Mouse (Mus musculus) cerebellum, adult 2 months (tissue): ENCODE data around the gene Six2.

Experiments
- CTCF ChIP-seq: fragments of 200-500 bp; IDR thresholded peaks from 2 replicates; pipeline ENCODE4 v1.5.1; 2011; ENCODE audit warnings: low read depth, mild to moderate bottlenecking, control low read depth, low read length, moderate library complexity, borderline replicate concordance; ENCODE audit not compliant: insufficient read depth
- POLR2A ChIP-seq: fragments of 200-500 bp; IDR thresholded peaks from 2 replicates; pipeline ENCODE4 v1.6.1; 2011; ENCODE audit warnings: low read length, control low read depth, borderline replicate concordance; ENCODE audit not compliant: insufficient read depth

DNA sequence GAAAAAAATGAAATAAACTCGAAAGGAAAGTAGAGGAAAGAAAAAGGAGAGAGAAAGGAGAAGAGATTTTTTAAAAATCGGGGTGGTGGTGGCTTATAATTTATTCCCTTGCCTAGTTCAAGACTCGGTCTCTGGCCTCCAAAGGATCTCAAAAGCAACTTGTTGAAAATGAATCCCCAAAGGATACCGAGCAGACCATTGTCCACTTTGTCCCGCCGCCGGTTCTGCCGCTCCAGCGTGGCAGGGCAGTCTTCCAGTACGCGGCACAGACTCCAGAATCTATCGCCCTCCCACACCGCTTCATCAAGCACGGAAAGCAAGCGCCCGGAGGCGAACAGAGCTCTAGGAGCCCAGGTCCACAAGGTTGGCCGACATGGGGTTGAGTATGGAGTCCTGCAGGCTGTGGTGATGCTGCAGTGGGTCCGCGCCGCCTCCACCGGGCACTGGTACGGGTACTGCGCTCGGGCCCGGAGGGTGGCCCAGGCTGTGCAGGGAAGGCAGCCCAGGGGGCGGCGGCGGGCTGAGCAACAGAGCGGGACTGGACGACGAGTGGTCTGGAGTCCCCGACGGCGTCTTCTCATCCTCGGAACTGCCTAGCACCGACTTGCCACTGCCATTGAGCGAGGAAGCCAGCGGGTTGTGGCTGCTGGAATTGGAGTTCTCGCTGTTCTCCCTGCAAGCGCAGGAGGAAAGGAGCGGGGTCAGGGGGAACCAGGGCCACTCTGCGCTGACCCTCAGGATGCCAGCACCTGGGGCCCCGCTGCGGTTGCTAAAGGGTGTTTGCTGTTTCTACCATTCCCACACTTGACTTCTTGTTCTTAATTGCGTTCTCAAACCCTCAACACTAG is 3.0 kb downstream of the Six2 start:
- TF ChIP-seq CTCF (no peak), POLR2A (no peak)
